Mouse (Mus musculus): ENCODE data around the gene Ank3.
A peak's percentile ranks its signal among the peaks of the same experiment; 100 is the strongest.

GRCm38 (mm10) chr10:69793079-69793478, 394.5 kb downstream of the Ank3 start:
- TF ChIP-seq POLR2A (IDR thresholded peaks at IDR 0.05; ENCODE audit: low read depth, low read length): no peak
- peak; percentile 57; the same call in 1 of the 2 replicates for TF ChIP-seq CTCF (IDR thresholded peaks at IDR 0.05; ENCODE audit: extremely low read depth, insufficient read length, insufficient replicate concordance, low read depth, low read length)
